In genomic region chr10:90144444-90144843, GRCm38 (mm10) we compare ENCODE assay signal across 25 mouse cellular contexts.
DNase-seq lines count a peak whose midpoint lies in the region; ATAC-seq and TF ChIP-seq lines count a peak whose summit lies in the region.
"Had no signal": no experiment of that assay in that cellular context is flagged by ENCODE, and none has a peak within 500 bp of the region (broad histone marks: within the 10 kb centered on the region; RNA-seq: fewer than 3 reads in every experiment).

No protein-coding gene starts in this region.

- H3K4me1 ChIP-seq in embryonic fibroblast, embryonic 13.5 days (ENCODE audit: control insufficient read depth, insufficient read depth, low read length): peaks cover 4% of the 10 kb centered on the region
- no peaks in the 10 kb centered on the region for H3K4me1 ChIP-seq in forebrain, embryonic 12.5 days
- no peaks in the 10 kb centered on the region for H3K4me1 ChIP-seq in forebrain, postnatal 0 days (ENCODE audit: insufficient read depth)
- H3K4me1 ChIP-seq: forebrain, embryonic 15.5 days; hindbrain, embryonic 12.5 days; intestine, embryonic 15.5 days had no signal

- WGBS in forebrain, embryonic 12.5 days: 97% methylated on average over 1 of the region's 1 CpGs
- 96% methylated on average over 1 of the region's 1 CpGs for WGBS in forebrain, postnatal 0 days

- TF ChIP-seq POLR2A in embryonic fibroblast, embryonic 13.5 days (IDR thresholded peaks at IDR 0.05; ENCODE audit: low read depth, low read length): no peak

- no peak overlapping the region for H3K4me2 ChIP-seq in forebrain, embryonic 12.5 days
- H3K4me2 ChIP-seq in forebrain, postnatal 0 days (ENCODE audit: low read depth): no peak overlapping the region
- H3K4me2 ChIP-seq: forebrain, embryonic 15.5 days; heart, embryonic 11.5 days; hindbrain, embryonic 12.5 days; intestine, embryonic 15.5 days had no signal

- H3K9me3 ChIP-seq in forebrain, embryonic 12.5 days: no peaks in the 10 kb centered on the region
- no peaks in the 10 kb centered on the region for H3K9me3 ChIP-seq in forebrain, postnatal 0 days (ENCODE audit: low read length)
- H3K9me3 ChIP-seq: forebrain, embryonic 15.5 days; hindbrain, embryonic 12.5 days; intestine, embryonic 15.5 days had no signal

- no peak overlapping the region for H3K9ac ChIP-seq in forebrain, embryonic 12.5 days
- H3K9ac ChIP-seq in forebrain, postnatal 0 days: no peak overlapping the region
- H3K9ac ChIP-seq: forebrain, embryonic 15.5 days; hindbrain, embryonic 12.5 days; intestine, embryonic 15.5 days had no signal

- peak; percentile 60 for DNase-seq in 3T3-L1 (ENCODE audit: low read depth, low spot score)
- DNase-seq in Muller cell, postnatal 12 days (ENCODE audit: inconsistent ontology term): peak; percentile 8
- DNase-seq in cerebellum, adult 18-20 months: no peak
- DNase-seq in forebrain, postnatal 0 days: no peak
- DNase-seq: adrenal gland, postnatal 10 days; adrenal gland, postnatal 36 days; B cell, adult 2 months; cerebellum, adult 11 months; cerebellum, adult 8-10 months; cerebellum, postnatal 10 days; cerebellum, postnatal 36 days; embryo, embryonic 11 days; gastrocnemius, postnatal 10 days; heart, adult 11 months; kidney, adult 11 months; kidney, adult 8-10 months had no signal

- H3K36me3 ChIP-seq in forebrain, embryonic 12.5 days (replicated peaks): no peaks in the 10 kb centered on the region
- no peaks in the 10 kb centered on the region for H3K36me3 ChIP-seq in forebrain, postnatal 0 days (ENCODE audit: insufficient read depth)
- H3K36me3 ChIP-seq: forebrain, embryonic 15.5 days; hindbrain, embryonic 12.5 days; intestine, embryonic 15.5 days had no signal

- no peak for ATAC-seq in forebrain, embryonic 12.5 days (ENCODE audit: low FRiP score)
- ATAC-seq in forebrain, postnatal 0 days: no peak
- ATAC-seq: activated CD4-positive, CD25-positive, alpha-beta regulatory T cell, adult 4 months; CD4-positive, CD25-positive, alpha-beta regulatory T cell, adult 4 months; forebrain, embryonic 15.5 days; hindbrain, embryonic 16.5 days; intestine, embryonic 15.5 days had no signal

- H3K27me3 ChIP-seq in forebrain, embryonic 12.5 days: no peaks in the 10 kb centered on the region
- no peaks in the 10 kb centered on the region for H3K27me3 ChIP-seq in forebrain, postnatal 0 days (ENCODE audit: insufficient read depth, low read length)
- H3K27me3 ChIP-seq: forebrain, embryonic 15.5 days; hindbrain, embryonic 12.5 days; intestine, embryonic 15.5 days had no signal

- TF ChIP-seq CTCF in embryonic fibroblast, embryonic 13.5 days (IDR thresholded peaks at IDR 0.05; ENCODE audit: borderline replicate concordance, insufficient read depth, low read length): no peak
- TF ChIP-seq CTCF in forebrain, postnatal 0 days (IDR thresholded peaks at IDR 0.05; ENCODE audit: low read depth): no peak

- H3K4me3 ChIP-seq in embryonic fibroblast, embryonic 13.5 days (ENCODE audit: insufficient read depth, low read length): no peak overlapping the region
- H3K4me3 ChIP-seq in forebrain, embryonic 12.5 days (replicated peaks): no peak overlapping the region
- no peak overlapping the region for H3K4me3 ChIP-seq in forebrain, postnatal 0 days (ENCODE audit: low read depth, low read length)
- H3K4me3 ChIP-seq: forebrain, embryonic 15.5 days; hindbrain, embryonic 12.5 days; intestine, embryonic 15.5 days had no signal

- H3K27ac ChIP-seq in embryonic fibroblast, embryonic 13.5 days (ENCODE audit: insufficient read depth, low read length): peak overlapping the region; percentile 93
- H3K27ac ChIP-seq in forebrain, embryonic 12.5 days: no peak overlapping the region
- no peak overlapping the region for H3K27ac ChIP-seq in forebrain, postnatal 0 days (ENCODE audit: low read depth, low read length)
- H3K27ac ChIP-seq: forebrain, embryonic 15.5 days; hindbrain, embryonic 12.5 days; intestine, embryonic 15.5 days had no signal

Comparison
In these comparisons a context has a peak if more than half of its experiments do, and no peak if none do; other contexts are left out.
1. DNase-seq: peak in 3T3-L1 (single experiment) and Muller cell, postnatal 12 days (single experiment); none in cerebellum, adult 18-20 months (0 of 2) and forebrain, postnatal 0 days (single experiment).